Mouse (Mus musculus) thymus, adult 2 months (tissue): ENCODE measurements around the gene 7530416G11Rik. TPM values are rescaled to one million over a fixed set of nuclear protein-coding genes. Genes with fewer than 3 reads are reported as not detected.

ENCODE experiments used
- DNase-seq: peaks from one replicate; pipeline ENCODE4 v3.0.0; 2021
- H3K27ac ChIP-seq: fragments of 200-500 bp; 2 replicates; pipeline ENCODE4 v1.5.1; 2012; ENCODE audit warnings: low read length, control low read depth; ENCODE audit not compliant: control insufficient read depth, insufficient read depth
- H3K27me3 ChIP-seq: fragments of 200-500 bp; 2 replicates; pipeline ENCODE4 v1.6.1; 2012; ENCODE audit warnings: mild to moderate bottlenecking, low read length, moderate library complexity, mixed read lengths; ENCODE audit not compliant: control insufficient read depth, insufficient read depth
- H3K36me3 ChIP-seq: fragments of 200-500 bp; 2 replicates; pipeline ENCODE4 v1.6.1; 2012; ENCODE audit warnings: mild to moderate bottlenecking, low read length, moderate library complexity; ENCODE audit not compliant: control insufficient read depth, insufficient read depth
- H3K4me1 ChIP-seq: fragments of 200-500 bp; replicated peaks from 2 replicates; pipeline ENCODE4 v1.6.1; 2012; ENCODE audit warnings: low read length; ENCODE audit not compliant: control insufficient read depth, insufficient read depth
- H3K4me3 ChIP-seq: fragments of 200-500 bp; 2 replicates; pipeline ENCODE4 v1.5.1; 2012; ENCODE audit warnings: mild to moderate bottlenecking, low read length, control low read depth, moderate library complexity; ENCODE audit not compliant: control insufficient read depth, insufficient read depth
- CTCF ChIP-seq: fragments of 200-500 bp; IDR thresholded peaks from 2 replicates; pipeline ENCODE4 v1.5.1; 2012; ENCODE audit warnings: mild to moderate bottlenecking, control low read depth, low read length, moderate library complexity, borderline replicate concordance; ENCODE audit not compliant: control insufficient read depth, poor library complexity, insufficient read depth; ENCODE audit errors: extremely low read depth
- POLR2A ChIP-seq: fragments of 200-500 bp; IDR thresholded peaks from 2 replicates; pipeline ENCODE4 v1.6.1; 2012; ENCODE audit warnings: mild to moderate bottlenecking, low read length, control low read depth, moderate library complexity; ENCODE audit not compliant: control insufficient read depth, poor library complexity, insufficient read depth; ENCODE audit errors: extremely low read depth
- WGBS: fragments of 180-500 bp; shearing (Covaris S2); methylation state at CpG from one replicate; pipeline ENCODE4 v1.1.7; 2018; 5-methylcytosine and 5-hydroxymethylcytosine counted together
- polyA plus RNA-seq: library from polyadenylated mRNA; depleted of rRNA; stranded (reverse); fragments of >200 nt; gene quantifications from 2 replicates; pipeline ENCODE4 v1.2.3, GENCODE M21; 2012; rRNA removed

The 7530416G11Rik gene
- polyA plus RNA-seq = not detected in 2 replicates

- 83% methylated on average over 8 of the region's 8 CpGs for WGBS
- no peak for TF ChIP-seq CTCF
- no peak for TF ChIP-seq POLR2A
These were observed at the start of gene 7530416G11Rik for GRCm38 (mm10) chr15:85503127-85503526. Gene 7530416G11Rik, minus strand, starts transcription at chr15:85503227.

GRCm38 (mm10) chr15:85546500-85546899 is 43.5 kb upstream of the 7530416G11Rik start:
- no peaks in the 10 kb centered on the region for H3K4me1 ChIP-seq
- 75% methylated on average over 4 of the region's 4 CpGs for WGBS
- H3K4me3 ChIP-seq = no peak overlapping the region
- H3K27me3 ChIP-seq = no peaks in the 10 kb centered on the region
- TF ChIP-seq CTCF = no peak
- no peak for TF ChIP-seq POLR2A
- H3K27ac ChIP-seq = no peak overlapping the region
- H3K36me3 ChIP-seq = no peaks in the 10 kb centered on the region
- no peak for DNase-seq

More at GRCm38 (mm10) chr15:85503127-85503526, at the start of gene 7530416G11Rik:
- Histone ChIP-seq H3K4me3 (no peak within 1 kb of the TSS), H3K27me3 (no peaks in the 10 kb centered on the region), H3K27ac (no peak within 1 kb of the TSS), H3K36me3 (no peaks in the 10 kb centered on the region), H3K4me1 (no peaks in the 10 kb centered on the region)
- no peak for DNase-seq

- H3K4me1 ChIP-seq = no peaks in the 10 kb centered on the region
- no peak overlapping the region for H3K27ac ChIP-seq
- no peak for TF ChIP-seq POLR2A
- DNase-seq = no peak
- H3K27me3 ChIP-seq = no peaks in the 10 kb centered on the region
- no peak overlapping the region for H3K4me3 ChIP-seq
- no peaks in the 10 kb centered on the region for H3K36me3 ChIP-seq
- 82% methylated on average over 5 of the region's 5 CpGs for WGBS
These were observed 42.3 kb upstream of the 7530416G11Rik start for GRCm38 (mm10) chr15:85545369-85545768.

DNA sequence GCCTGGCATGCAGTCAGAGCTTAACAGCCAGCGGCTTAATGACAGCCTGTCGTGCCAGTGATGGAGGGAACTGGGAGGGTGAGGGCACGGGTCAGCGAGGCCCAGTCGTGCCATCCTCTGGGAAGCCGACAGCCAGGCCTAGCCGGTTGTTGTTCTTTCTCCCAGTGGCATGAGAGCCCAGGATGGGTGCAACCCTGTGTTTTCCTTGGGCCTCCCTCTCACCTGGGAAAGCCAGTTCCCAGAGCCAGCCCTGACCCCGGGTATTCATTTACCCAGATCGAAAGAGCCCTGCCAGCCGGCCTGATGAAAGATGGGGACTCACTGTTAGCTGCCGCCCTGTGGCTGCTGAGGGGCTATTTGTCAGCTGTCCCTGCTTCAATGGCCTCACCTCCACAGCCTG is 35.1 kb upstream of the 7530416G11Rik start:
- no peaks in the 10 kb centered on the region for H3K36me3 ChIP-seq
- H3K27me3 ChIP-seq = no peaks in the 10 kb centered on the region
- no peak overlapping the region for H3K27ac ChIP-seq
- no peak overlapping the region for H3K4me3 ChIP-seq
- WGBS = 86% methylated on average over 11 of the region's 11 CpGs
- H3K4me1 ChIP-seq = no peaks in the 10 kb centered on the region
- no peak for DNase-seq
- TF ChIP-seq CTCF (no peak), POLR2A (no peak)

DNA sequence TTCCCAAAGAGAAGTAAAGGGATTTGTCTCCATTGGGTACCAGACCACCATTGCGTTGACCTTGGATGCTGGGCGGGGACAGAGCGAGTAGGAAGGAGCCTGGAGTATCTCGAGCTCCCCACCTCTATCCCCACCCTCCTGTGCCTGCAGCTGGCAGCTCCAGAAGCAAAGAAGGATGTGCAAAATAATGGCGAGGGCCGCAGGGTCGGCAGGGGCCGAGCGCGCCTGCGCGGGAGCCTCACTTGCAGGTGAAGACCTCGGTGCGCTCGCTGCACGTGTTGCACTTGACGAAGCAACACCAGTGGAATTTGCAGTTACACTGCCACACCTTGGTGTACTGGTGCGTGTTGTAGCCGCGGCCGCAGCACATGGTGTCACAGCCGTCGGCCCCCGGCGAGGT is 34.1 kb upstream of the 7530416G11Rik start:
- TF ChIP-seq POLR2A (no peak), CTCF (no peak)
- DNase-seq = no peak
- Histone ChIP-seq H3K27ac (no peak overlapping the region), H3K36me3 (no peaks in the 10 kb centered on the region), H3K4me1 (no peaks in the 10 kb centered on the region), H3K27me3 (no peaks in the 10 kb centered on the region), H3K4me3 (no peak overlapping the region)
- WGBS = 89% methylated on average over 25 of the region's 25 CpGs

- H3K27me3 ChIP-seq = no peaks in the 10 kb centered on the region
- whole genome bisulfite sequencing = 87% methylated on average over 6 of the region's 6 CpGs
- no peak overlapping the region for H3K27ac ChIP-seq
- no peak for DNase-seq
- TF ChIP-seq POLR2A (no peak), CTCF (no peak)
- H3K4me3 ChIP-seq = no peak overlapping the region
- H3K4me1 ChIP-seq = no peaks in the 10 kb centered on the region
- H3K36me3 ChIP-seq = no peaks in the 10 kb centered on the region
These were observed 31.6 kb upstream of the 7530416G11Rik start for GRCm38 (mm10) chr15:85534646-85535045.

- WGBS = 81% methylated on average over 8 of the region's 8 CpGs
- no peak for TF ChIP-seq CTCF
- no peak for TF ChIP-seq POLR2A
These were observed 31.2 kb upstream of the 7530416G11Rik start for GRCm38 (mm10) chr15:85534215-85534614.

More at GRCm38 (mm10) chr15:85534215-85534614, 31.2 kb upstream of the 7530416G11Rik start:
- Histone ChIP-seq H3K4me3 (no peak overlapping the region), H3K36me3 (no peaks in the 10 kb centered on the region), H3K27me3 (no peaks in the 10 kb centered on the region), H3K27ac (no peak overlapping the region), H3K4me1 (no peaks in the 10 kb centered on the region)
- no peak for DNase-seq
